Mouse (Mus musculus) thymus, postnatal 4 days (tissue): ENCODE measurements around the gene Tlr4.

Experiments
- DNase-seq: peaks from one replicate; pipeline ENCODE4 v3.0.0; 2021

Gene Tlr4

DNA sequence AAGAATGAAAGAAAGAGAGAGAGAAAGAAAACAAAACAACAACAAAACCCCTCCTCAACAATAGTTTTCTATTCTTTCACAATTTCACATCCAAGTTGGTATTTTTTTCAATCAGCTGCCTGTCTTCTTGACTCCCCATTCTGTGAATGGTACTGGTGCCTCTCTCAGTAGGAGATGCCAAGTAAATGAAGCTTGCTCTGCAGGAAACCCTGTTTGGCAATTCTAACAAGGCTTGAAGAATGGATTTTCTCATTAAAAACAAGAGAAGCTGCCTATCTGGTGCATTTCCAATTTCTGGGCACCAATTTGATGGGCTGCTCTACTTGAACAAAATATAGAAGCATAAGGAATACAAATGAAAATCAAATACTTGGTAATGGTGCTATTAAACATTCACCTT lies 74.1 kb downstream of the Tlr4 start:
- DNase-seq = no peak

DNA sequence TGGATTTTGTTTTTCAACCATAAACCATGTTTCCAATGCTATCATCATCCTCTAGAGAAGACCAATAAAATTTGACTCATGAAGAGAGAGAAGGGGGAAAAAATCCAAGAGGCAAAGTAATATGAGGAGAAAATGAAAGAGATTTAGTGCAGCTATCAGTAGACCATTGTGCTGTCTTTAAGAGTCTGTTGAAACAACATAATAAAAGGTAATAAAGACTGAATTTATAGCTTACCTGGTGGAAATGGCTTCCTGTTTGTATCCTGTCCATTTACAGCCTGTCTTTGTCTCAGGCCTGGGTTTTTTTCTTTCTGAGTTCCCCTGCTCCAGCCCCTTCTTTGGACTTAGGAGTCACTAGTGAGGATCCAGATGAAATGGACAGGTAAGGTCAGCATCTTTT lies 81.0 kb downstream of the Tlr4 start:
- DNase-seq = no peak

DNA sequence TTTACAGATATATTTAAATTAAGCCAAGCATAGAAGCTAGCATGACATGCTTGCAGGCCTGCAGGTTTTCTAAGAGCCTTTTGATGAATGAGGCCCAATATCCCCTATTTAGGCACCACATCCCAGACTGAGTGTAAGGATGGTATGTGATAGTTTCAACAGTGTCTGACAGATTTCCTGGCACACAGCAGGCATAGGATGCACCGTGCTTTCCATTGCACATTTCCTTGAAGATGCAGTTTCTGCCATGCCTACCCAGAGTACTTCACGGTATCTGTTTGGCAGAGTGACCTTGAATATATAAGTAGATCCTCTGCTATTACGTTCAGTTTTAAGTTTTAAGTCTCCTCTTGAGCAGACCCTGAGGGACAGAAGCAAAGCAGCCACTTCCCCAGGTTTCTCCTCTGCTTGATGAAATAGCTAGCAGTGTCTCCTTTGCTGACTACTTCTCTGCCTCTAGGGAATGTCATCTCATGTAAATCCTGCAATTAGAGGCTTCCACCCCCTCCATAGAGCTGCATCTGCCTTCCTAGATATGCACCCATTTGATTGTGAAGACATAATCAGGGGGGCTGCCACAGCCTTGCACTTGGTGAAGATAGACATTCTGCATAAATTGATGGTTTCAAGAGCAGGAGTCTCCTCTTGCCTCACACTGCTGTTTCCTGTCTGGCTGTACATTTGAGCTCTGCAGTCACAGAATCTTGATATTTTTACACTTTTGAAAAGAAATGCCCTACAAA lies 92.4 kb downstream of the Tlr4 start:
- no peak for DNase-seq

DNA sequence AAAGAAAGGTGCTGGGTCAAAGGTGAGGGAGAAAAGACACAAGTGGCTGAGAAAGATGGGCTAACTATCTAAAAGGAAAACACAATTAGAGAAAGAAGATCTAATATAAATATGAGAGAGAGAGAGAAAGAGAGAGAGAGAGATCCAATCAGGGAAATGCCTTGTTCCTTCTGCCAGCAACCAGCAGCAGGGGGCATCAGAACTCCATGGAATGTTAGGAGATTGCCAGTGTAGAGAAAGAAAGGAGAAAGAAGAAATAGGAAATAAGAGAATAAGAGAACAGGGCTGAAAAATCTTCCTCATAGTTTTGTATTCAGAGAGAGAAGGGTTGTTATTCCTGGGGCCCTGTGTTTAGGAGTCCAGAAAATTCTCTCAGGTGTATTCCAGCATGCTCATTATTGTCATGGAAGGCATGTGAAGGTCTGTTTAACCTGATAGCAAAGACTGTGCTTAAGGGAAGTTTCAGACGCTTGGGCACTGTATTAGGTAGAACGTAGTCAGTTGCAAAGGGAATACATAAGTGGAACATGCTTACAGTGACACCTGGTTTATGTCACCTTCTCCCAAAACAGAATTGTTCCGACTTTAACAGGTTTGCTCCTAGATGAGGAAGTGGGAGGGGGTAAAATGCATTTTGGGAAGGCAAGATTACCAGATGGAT lies 96.4 kb downstream of the Tlr4 start:
- no peak for DNase-seq

DNA sequence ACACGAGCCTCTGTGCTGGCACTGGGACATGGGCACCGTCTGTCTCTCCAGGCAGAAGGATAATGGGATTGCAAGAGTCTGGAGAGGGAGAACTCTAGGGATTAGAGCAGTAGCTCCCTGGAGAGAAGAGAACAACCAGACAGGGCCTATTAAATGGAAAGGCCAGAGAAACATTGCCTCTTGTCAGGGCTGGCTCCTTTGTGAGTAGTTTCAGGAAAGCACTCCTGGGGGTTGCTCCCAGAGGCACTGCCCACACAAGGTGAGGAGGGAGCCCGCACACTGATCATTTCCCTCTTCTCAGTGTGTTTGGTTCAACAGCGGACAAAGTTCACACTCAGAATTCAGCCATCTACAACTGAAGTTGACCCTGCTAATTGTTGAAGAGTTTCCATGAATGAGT lies 98.7 kb downstream of the Tlr4 start:
- DNase-seq = no peak

DNA sequence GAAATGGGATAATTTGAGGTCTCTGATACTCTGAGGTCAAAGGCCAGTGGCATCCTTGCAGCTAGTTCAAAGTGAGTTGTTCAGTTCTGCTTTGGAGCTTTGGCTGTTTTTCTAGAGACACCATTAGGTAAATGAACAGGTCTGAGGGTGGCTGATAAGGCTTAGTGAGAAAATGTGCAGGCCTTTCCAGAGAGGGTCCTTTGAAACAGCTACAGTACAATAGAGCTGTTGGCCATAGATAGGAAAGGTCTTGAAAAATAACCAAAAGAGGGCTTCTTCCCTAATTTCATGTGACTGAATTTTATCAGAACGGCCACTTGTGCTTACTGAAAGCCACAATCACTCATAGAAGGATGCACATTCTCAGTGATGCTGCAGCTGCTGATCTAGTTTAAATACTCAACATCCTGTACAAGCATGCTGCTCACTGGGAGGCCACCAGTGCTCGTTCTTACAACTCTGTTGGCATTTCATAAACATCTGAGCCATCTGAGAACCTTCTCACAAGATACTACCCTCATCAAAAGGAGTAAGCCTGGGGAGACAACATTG lies 100.2 kb downstream of the Tlr4 start:
- no peak for DNase-seq

DNA sequence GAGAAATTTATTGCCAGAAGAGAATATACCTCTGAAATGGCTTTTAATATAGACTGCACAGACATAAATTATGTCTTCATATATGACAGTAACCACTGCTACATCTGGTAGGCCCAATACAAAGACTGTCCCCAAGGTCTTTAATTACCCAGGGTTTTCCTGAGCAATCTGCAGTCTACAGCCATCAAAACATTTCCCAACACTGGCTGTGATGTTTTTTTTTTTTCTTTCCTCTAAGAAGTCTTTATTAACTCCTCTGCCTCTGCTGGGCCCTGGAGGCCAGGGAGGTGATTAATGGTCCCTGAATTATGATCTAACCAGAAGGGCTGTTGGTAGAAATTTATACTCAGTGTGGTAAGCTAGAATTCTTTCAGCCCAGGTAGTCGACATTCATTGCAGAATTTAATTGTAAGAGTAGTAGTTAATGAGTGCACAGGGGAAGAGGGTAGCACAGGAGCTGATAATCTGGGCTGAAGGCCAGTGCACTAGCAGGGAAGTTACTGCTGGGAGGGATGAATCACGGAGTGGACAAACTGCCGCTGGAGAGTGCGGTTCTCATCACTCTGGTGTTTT lies 111.2 kb downstream of the Tlr4 start:
- DNase-seq = no peak

DNA sequence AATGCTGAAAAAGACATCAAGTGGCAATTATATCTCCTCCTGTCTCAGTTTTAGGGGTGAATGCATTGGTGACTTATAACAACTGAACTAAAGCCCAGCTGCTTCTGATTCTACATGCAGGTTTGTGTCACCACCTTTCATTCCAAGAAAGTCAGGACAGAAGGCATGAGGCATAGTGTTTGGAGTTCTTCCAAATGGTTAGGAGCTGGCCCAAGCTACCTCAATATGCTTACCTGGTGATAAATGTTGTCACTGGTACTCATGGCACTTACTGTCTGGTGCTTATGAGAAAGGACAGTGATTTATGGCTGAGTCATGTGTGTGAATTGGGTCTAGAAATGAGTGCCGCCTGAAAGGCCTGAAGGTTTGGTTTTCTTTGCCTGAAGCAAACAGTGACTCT lies 114.5 kb downstream of the Tlr4 start:
- no peak for DNase-seq

DNA sequence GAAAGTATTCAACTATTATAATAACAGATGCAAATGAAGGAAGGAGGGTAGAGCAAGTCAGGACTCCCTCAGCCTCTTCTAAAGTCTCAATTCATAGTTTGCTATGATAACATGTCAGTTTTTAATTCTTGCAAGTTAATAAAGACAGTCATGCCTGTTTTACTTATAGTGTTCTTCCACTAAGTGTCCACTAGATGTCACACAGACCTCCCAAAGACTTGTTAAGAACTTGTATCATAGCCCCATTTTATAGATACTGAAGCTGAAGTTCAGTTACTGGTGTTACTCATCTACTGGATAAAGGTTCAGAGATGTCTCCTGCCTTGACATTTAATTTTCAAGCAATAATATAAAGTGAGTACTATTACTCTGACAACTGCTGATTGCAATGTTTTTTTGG lies 116.3 kb downstream of the Tlr4 start:
- DNase-seq = no peak

DNA sequence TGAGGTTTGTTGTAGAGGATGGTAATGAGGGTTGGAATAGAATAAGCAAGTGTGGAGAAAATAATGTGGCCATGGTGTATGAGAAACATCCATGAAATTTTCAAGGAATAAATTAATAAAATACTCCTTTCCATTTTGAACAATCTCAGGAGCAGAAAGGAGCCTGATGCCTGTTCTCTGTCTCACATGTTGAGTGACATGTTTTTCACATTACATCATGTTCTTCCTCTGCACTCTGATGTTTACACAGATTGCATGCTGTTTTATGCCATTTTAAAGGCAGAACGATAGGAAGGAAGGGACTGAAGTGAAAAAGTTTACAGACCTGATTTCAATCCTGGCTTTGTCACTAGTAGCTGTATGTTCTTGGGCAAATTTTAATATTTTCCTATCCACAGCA lies 120.3 kb downstream of the Tlr4 start:
- DNase-seq = no peak

DNA sequence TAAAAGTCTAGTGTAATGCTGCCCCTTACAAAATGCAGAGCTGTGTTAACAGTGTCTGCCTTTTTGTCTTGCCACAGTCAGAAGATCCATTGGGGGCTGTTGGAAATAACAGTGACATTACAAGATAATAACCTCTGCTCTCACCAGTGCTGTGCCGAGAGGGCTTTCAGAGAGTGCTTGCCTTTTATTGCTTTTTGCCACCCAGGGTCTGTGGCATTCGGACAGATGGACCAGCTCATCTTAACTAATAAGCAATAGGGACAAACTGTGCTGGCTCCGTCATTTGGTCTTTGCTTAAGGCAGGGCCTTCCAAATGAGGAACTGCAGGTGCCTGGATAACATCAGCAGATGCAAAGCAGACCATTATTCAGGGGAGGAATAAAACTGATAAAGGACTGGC lies 147.5 kb downstream of the Tlr4 start:
- no peak for DNase-seq
